Mouse (Mus musculus) thymus, adult 2 months (tissue): ENCODE measurements around the gene Prok1. TPM values are rescaled to one million over a fixed set of nuclear protein-coding genes. Genes with fewer than 3 reads are reported as not detected.

Source experiments
- DNase-seq: peaks from one replicate; pipeline ENCODE4 v3.0.0; 2021
- H3K27ac ChIP-seq: fragments of 200-500 bp; 2 replicates; pipeline ENCODE4 v1.5.1; 2012; ENCODE audit warnings: low read length, control low read depth; ENCODE audit not compliant: control insufficient read depth, insufficient read depth
- H3K27me3 ChIP-seq: fragments of 200-500 bp; 2 replicates; pipeline ENCODE4 v1.6.1; 2012; ENCODE audit warnings: mild to moderate bottlenecking, low read length, moderate library complexity, mixed read lengths; ENCODE audit not compliant: control insufficient read depth, insufficient read depth
- H3K36me3 ChIP-seq: fragments of 200-500 bp; 2 replicates; pipeline ENCODE4 v1.6.1; 2012; ENCODE audit warnings: mild to moderate bottlenecking, low read length, moderate library complexity; ENCODE audit not compliant: control insufficient read depth, insufficient read depth
- H3K4me1 ChIP-seq: fragments of 200-500 bp; replicated peaks from 2 replicates; pipeline ENCODE4 v1.6.1; 2012; ENCODE audit warnings: low read length; ENCODE audit not compliant: control insufficient read depth, insufficient read depth
- H3K4me3 ChIP-seq: fragments of 200-500 bp; 2 replicates; pipeline ENCODE4 v1.5.1; 2012; ENCODE audit warnings: mild to moderate bottlenecking, low read length, control low read depth, moderate library complexity; ENCODE audit not compliant: control insufficient read depth, insufficient read depth
- CTCF ChIP-seq: fragments of 200-500 bp; IDR thresholded peaks from 2 replicates; pipeline ENCODE4 v1.5.1; 2012; ENCODE audit warnings: mild to moderate bottlenecking, control low read depth, low read length, moderate library complexity, borderline replicate concordance; ENCODE audit not compliant: control insufficient read depth, poor library complexity, insufficient read depth; ENCODE audit errors: extremely low read depth
- POLR2A ChIP-seq: fragments of 200-500 bp; IDR thresholded peaks from 2 replicates; pipeline ENCODE4 v1.6.1; 2012; ENCODE audit warnings: mild to moderate bottlenecking, low read length, control low read depth, moderate library complexity; ENCODE audit not compliant: control insufficient read depth, poor library complexity, insufficient read depth; ENCODE audit errors: extremely low read depth
- WGBS: fragments of 180-500 bp; shearing (Covaris S2); methylation state at CpG from one replicate; pipeline ENCODE4 v1.1.7; 2018; 5-methylcytosine and 5-hydroxymethylcytosine counted together
- polyA plus RNA-seq: library from polyadenylated mRNA; depleted of rRNA; stranded (reverse); fragments of >200 nt; gene quantifications from 2 replicates; pipeline ENCODE4 v1.2.3, GENCODE M21; 2012

Gene Prok1
- polyA plus RNA-seq, 1 experiment: 0.70 TPM

DNA sequence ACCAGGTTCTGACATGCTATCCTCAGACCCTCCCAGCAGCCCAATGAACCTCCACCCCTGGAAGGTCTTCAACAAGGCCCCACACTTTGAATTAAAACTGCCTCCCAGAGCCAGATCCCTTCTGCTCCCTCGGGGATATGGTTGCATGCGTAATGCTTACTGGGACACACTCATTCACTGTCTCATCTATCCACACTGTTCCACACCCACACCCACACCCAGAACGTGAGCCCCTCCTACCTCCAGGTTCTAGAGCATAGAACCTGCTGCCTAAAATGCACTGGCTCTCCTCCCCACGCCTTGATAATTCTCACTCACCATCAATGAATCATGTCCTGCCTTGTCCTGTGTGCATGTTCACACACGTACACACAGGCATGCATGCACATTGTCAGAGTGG, 24.9 kb downstream of the Prok1 start:
- Histone ChIP-seq H3K27ac (no peak overlapping the region), H3K36me3 (no peaks in the 10 kb centered on the region), H3K4me1 (no peaks in the 10 kb centered on the region), H3K27me3 (no peaks in the 10 kb centered on the region), H3K4me3 (no peak overlapping the region)
- TF ChIP-seq POLR2A (no peak), CTCF (no peak)
- DNase-seq: no peak
- 93% methylated on average over 5 of the region's 5 CpGs for WGBS

DNA sequence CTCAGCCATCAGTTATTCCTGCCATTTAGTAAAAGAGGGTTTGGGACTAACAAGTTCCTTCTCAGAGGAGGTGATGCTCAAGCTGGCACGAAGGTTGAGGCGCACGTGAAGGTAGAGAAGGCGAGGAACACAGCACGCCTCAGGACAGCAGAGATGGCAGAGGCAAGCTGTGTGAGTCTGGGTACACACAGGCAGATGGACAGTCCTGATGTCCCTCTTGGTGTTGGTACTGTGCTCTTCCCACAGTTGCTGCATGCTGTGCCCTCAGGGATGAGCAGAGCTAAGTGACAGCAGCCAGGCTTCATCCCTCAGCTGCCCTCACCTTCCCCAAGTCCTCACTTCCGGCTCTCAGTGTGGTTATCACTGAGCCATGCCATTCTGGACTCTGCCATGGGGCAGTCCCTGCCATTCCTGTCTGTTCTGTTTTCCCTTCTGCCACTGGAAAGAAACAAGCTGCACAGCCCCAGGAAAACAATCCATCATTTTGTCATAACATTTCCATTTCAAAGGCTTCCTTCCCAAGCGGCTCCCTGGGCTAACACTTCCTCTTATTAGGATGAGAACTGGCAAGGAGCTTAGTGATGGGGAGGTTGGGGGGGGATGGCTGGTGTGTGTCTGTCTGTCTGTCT, 31.8 kb downstream of the Prok1 start:
- DNase-seq: no peak
- Histone ChIP-seq H3K27ac (no peak overlapping the region), H3K27me3 (no peaks in the 10 kb centered on the region), H3K36me3 (no peaks in the 10 kb centered on the region), H3K4me3 (no peak overlapping the region), H3K4me1 (no peaks in the 10 kb centered on the region)
- TF ChIP-seq CTCF (no peak), POLR2A (no peak)
- WGBS: 83% methylated on average over 7 of the region's 7 CpGs

DNA sequence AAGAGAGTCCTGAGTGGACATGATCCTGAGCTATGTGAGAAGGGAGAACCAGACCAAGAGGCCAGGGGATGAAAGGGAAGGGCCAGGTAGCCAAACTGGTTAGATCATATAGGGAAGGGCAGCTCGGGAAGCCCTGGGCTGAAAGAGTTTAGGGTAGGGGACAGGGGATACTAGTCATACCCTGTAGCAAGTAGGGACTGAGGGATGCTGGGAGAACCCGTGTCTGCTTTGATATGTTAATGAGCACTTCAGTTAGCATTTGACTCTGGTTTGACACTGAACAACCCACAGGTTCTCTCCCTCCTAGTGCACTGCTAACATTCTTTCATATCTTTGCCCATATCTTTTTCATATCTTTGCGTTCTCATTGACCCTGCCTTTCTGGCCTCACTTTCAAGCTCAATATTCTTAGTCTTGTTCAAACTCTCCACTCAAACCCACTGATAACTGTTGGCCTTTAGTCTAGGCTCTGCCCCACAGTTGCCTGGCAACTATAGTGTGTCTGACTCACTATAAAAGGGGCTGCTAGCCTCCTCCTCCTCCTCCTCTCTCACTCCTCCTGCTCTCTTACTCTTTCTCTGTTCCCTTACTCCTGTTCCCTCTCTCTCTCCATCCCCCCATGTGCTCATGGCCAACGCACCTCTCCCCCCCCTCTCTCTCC, 32.9 kb downstream of the Prok1 start:
- 68% methylated on average over 4 of the region's 4 CpGs for WGBS
- no peaks in the 10 kb centered on the region for H3K4me1 ChIP-seq
- no peaks in the 10 kb centered on the region for H3K27me3 ChIP-seq
- no peaks in the 10 kb centered on the region for H3K36me3 ChIP-seq
- no peak overlapping the region for H3K27ac ChIP-seq
- TF ChIP-seq POLR2A: no peak
- TF ChIP-seq CTCF: no peak
- no peak overlapping the region for H3K4me3 ChIP-seq
- no peak for DNase-seq

DNA sequence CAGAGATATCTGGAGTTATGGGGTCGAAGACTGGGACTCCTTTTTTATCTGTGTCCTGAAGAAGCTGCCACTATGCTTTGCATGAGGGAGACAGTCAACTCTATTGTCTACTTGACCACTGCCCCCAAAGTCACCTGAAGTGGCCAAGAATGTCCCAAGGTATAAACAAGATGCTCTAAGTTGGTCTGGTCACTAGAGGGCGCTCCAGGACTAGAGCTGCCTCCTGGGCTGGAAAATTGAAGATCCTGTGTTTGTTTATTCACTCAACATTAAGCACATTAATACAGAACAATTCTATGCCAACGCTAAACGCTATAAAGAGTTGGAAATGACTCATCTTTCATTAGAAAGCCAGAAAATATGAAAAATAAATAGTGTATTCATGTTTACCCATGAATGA, 33.5 kb downstream of the Prok1 start:
- Histone ChIP-seq H3K27ac (no peak overlapping the region), H3K4me1 (no peaks in the 10 kb centered on the region), H3K36me3 (no peaks in the 10 kb centered on the region), H3K27me3 (no peaks in the 10 kb centered on the region), H3K4me3 (no peak overlapping the region)
- WGBS: 11% methylated on average over 4 of the region's 4 CpGs
- TF ChIP-seq POLR2A (no peak), CTCF (no peak)
- DNase-seq: peak; percentile 68

DNA sequence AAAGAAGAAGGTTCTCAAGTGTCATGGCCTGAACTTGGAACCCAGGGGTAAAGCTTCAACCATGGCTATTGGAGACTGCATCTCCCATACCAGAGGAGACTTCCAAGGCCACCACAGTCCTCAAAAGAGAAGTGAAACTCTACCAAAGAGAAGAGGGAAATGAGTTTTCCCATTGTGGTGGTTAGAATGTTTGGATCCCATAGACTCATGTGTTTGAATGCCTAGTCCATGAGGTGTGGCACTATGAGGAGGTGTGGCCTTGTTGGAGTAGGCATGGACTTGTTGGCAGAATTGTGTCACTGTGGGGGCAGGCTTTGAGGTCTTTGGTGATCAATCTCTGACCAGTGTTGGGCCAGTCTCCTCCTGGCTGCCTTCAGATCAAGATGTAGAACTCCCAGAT, 34.3 kb downstream of the Prok1 start:
- DNase-seq: no peak
- Histone ChIP-seq H3K4me3 (no peak overlapping the region), H3K36me3 (no peaks in the 10 kb centered on the region), H3K27ac (no peak overlapping the region), H3K27me3 (no peaks in the 10 kb centered on the region), H3K4me1 (no peaks in the 10 kb centered on the region)
- TF ChIP-seq CTCF: no peak
- TF ChIP-seq POLR2A: no peak

DNA sequence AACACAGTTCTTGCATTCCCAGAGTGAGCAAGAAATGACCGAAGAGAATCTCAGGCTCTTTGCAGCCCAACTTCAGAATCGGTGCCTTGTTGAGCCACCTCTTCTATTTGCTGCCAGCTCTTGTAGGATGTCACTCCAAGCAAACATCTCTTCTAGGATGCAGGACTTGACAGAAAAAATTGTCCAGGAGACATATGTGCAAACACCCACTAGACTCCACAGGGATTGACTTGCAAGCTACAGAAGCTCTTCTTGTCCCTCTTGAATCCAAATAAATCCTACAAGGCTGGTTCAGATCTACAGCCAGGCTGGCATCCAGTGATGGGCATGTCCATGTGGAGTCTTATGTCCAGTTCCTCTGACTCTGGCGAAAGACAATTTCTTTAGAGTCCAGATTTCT, 35.1 kb downstream of the Prok1 start:
- H3K4me3 ChIP-seq: no peak overlapping the region
- H3K27me3 ChIP-seq: no peaks in the 10 kb centered on the region
- no peaks in the 10 kb centered on the region for H3K4me1 ChIP-seq
- H3K36me3 ChIP-seq: no peaks in the 10 kb centered on the region
- DNase-seq: no peak
- TF ChIP-seq POLR2A: no peak
- TF ChIP-seq CTCF: no peak
- 70% methylated on average over 3 of the region's 3 CpGs for WGBS
- no peak overlapping the region for H3K27ac ChIP-seq
